Mouse (Mus musculus) forebrain, embryonic 10.5 days (tissue): ENCODE measurements around the gene Stat5b. TPM values are rescaled to one million over a fixed set of nuclear protein-coding genes. Genes with fewer than 3 reads are reported as not detected.

Experiments used
- polyA plus RNA-seq: library from polyadenylated mRNA; unstranded; fragments of >200 nt; fragmentation: Nextera tagmentation; extraction: Ambion mirVana; gene quantifications from 2 replicates; pipeline ENCODE4 v1.2.1, GENCODE M21; 2016

The Stat5b gene
- polyA plus RNA-seq, 1 experiment from 2014 or later: 14.9 TPM

Other genes with a start within 250 kb of the Stat5b start
- gene Nkiras2, start 231.5 kb downstream of the Stat5b start, polyA plus RNA-seq: 83.1 and 91.8 TPM in 2 replicates
- 286 and 289 TPM in 2 replicates for gene Dnajc7, start 230.6 kb downstream of the Stat5b start, polyA plus RNA-seq
- gene Zfp385c, start 158.3 kb downstream of the Stat5b start, polyA plus RNA-seq: 0.28 and 0.41 TPM in 2 replicates
- 3.1 and 3.8 TPM in 2 replicates for gene Dhx58, start 146.5 kb downstream of the Stat5b start, polyA plus RNA-seq
- gene Kat2a, start 138.3 kb downstream of the Stat5b start, polyA plus RNA-seq: 76.3 and 78.5 TPM in 2 replicates
- 0.24 and 0.30 TPM in 2 replicates for gene Hspb9, start 136.9 kb downstream of the Stat5b start, polyA plus RNA-seq
- gene Rab5c, start 112.5 kb downstream of the Stat5b start, polyA plus RNA-seq: 13.2 and 14.9 TPM in 2 replicates
- 0.62 and 0.78 TPM in 2 replicates for gene Kcnh4, start 90.8 kb downstream of the Stat5b start, polyA plus RNA-seq
- gene Hcrt, start 87.8 kb downstream of the Stat5b start, polyA plus RNA-seq: not detected in 2 replicates
- 2.8 and 3.0 TPM in 2 replicates for gene Ghdc, start 79.8 kb downstream of the Stat5b start, polyA plus RNA-seq
- gene Stat5a, start 8.6 kb upstream of the Stat5b start, polyA plus RNA-seq: 1.7 TPM in 2 replicates
- gene Stat3, start 88.8 kb upstream of the Stat5b start, polyA plus RNA-seq: 15.0 and 15.6 TPM in 2 replicates
- gene Cavin1, start 120.2 kb upstream of the Stat5b start, polyA plus RNA-seq: 16.1 and 16.6 TPM in 2 replicates
- gene Atp6v0a1, start 158.7 kb upstream of the Stat5b start, polyA plus RNA-seq: 34.5 and 36.9 TPM in 2 replicates
- gene Naglu, start 219.3 kb upstream of the Stat5b start, polyA plus RNA-seq: 8.2 and 9.3 TPM in 2 replicates
- gene Hsd17b1, start 227.7 kb upstream of the Stat5b start, polyA plus RNA-seq: 0.10 and 0.11 TPM in 2 replicates
- gene Coasy, start 231.8 kb upstream of the Stat5b start, polyA plus RNA-seq: 51.4 and 53.3 TPM in 2 replicates
- 37.3 and 41.1 TPM in 2 replicates for gene Mlx, start 236.6 kb upstream of the Stat5b start, polyA plus RNA-seq
- gene Psmc3ip, start 244.7 kb upstream of the Stat5b start, polyA plus RNA-seq: 78.1 and 96.4 TPM in 2 replicates